Mouse (Mus musculus) myocyte (in vitro differentiated cells): ENCODE data around the gene Mfsd9. TPM values are rescaled to one million over a fixed set of nuclear protein-coding genes. Genes with fewer than 3 reads are reported as not detected.

ENCODE experiments used
- H3K27me3 ChIP-seq: one replicate; pipeline ENCODE4 v1.6.1; 2011; ENCODE audit not compliant: control insufficient read depth, insufficient read depth, insufficient read length
- H3K36me3 ChIP-seq: one replicate; pipeline ENCODE4 v1.6.1; 2011; ENCODE audit not compliant: control insufficient read depth, insufficient read depth
- H3K4me2 ChIP-seq: one replicate; pipeline ENCODE4 v1.6.1; 2011; ENCODE audit warnings: low read depth, control low read depth
- H3K4me3 ChIP-seq: one replicate; pipeline ENCODE4 v1.5.1; 2011; ENCODE audit warnings: mild to moderate bottlenecking, control low read depth, moderate library complexity
- H3K79me2 ChIP-seq: one replicate; pipeline ENCODE4 v1.6.1; 2011; ENCODE audit not compliant: control insufficient read depth, insufficient read depth
- H3ac ChIP-seq: one replicate; pipeline ENCODE4 v1.6.1; 2011; ENCODE audit not compliant: control insufficient read depth, insufficient read length
- CEBPB ChIP-seq: IDR thresholded peaks from 2 replicates; pipeline ENCODE4 v1.6.1; 2011; ENCODE audit warnings: mild to moderate bottlenecking, moderate library complexity; ENCODE audit not compliant: poor library complexity, insufficient read depth, severe bottlenecking
- E2F4 ChIP-seq: IDR thresholded peaks from one replicate; pipeline ENCODE4 v1.6.1; 2011; ENCODE audit warnings: mild to moderate bottlenecking, control low read depth, moderate library complexity; ENCODE audit not compliant: insufficient read depth
- MAX ChIP-seq: IDR thresholded peaks from one replicate; pipeline ENCODE4 v1.6.1; 2011; ENCODE audit warnings: low read depth, mild to moderate bottlenecking, control low read depth
- POLR2AphosphoS2 ChIP-seq: IDR thresholded peaks from one replicate; pipeline ENCODE4 v1.6.1; 2011; ENCODE audit warnings: low read depth, control low read depth; ENCODE audit not compliant: insufficient read length
- REST ChIP-seq: IDR thresholded peaks from one replicate; pipeline ENCODE4 v1.6.1; 2011; ENCODE audit warnings: mild to moderate bottlenecking, control low read depth, moderate library complexity; ENCODE audit not compliant: insufficient read depth, insufficient read length
- SRF ChIP-seq: IDR thresholded peaks from one replicate; pipeline ENCODE4 v1.6.1; 2011; ENCODE audit warnings: low read depth; ENCODE audit not compliant: control insufficient read depth, insufficient read length
- polyA plus RNA-seq: library from polyadenylated mRNA; unstranded; fragments of >200 nt; fragmentation: generic; extraction: Trizol; gene quantifications from one replicate; pipeline ENCODE4 v1.2.1, GENCODE M21; 2012; ENCODE audit warnings: missing spikeins

Mfsd9 gene
- polyA plus RNA-seq, 1 experiment: 1.2 TPM

- H3K4me3 ChIP-seq: no peak overlapping the region
- H3K27me3 ChIP-seq: no peaks in the 10 kb centered on the region
- H3K4me2 ChIP-seq: no peak overlapping the region
- no peaks in the 10 kb centered on the region for H3K79me2 ChIP-seq
- no peaks in the 10 kb centered on the region for H3K36me3 ChIP-seq
- no peak for TF ChIP-seq REST
- no peak for TF ChIP-seq MAX
- no peak for TF ChIP-seq POLR2AphosphoS2
- no peak for TF ChIP-seq E2F4
- no peak overlapping the region for H3ac ChIP-seq
These were observed 63.1 kb downstream of the Mfsd9 start for GRCm38 (mm10) chr1:40727404-40727803.

GRCm38 (mm10) chr1:40726051-40726450 lies 64.4 kb downstream of the Mfsd9 start:
- H3K36me3 ChIP-seq: no peaks in the 10 kb centered on the region
- TF ChIP-seq REST: no peak
- no peak for TF ChIP-seq CEBPB
- TF ChIP-seq SRF: no peak
- no peaks in the 10 kb centered on the region for H3K27me3 ChIP-seq
- no peaks in the 10 kb centered on the region for H3K79me2 ChIP-seq
- no peak overlapping the region for H3K4me2 ChIP-seq
- H3K4me3 ChIP-seq: no peak overlapping the region
- no peak overlapping the region for H3ac ChIP-seq

Other genes starting within 250 kb of the Mfsd9 start
- 0.06 TPM for gene Slc9a4, start 210.6 kb downstream of the Mfsd9 start, polyA plus RNA-seq
- gene Slc9a2, start 110.1 kb downstream of the Mfsd9 start, polyA plus RNA-seq: 2.4 TPM
- 58.0 TPM for gene Tmem182, start 14.9 kb upstream of the Mfsd9 start, polyA plus RNA-seq